Mouse (Mus musculus) kidney, adult 2 months (tissue): ENCODE data around the gene Cnot1.

Experiments used
- CTCF ChIP-seq: fragments of 200-500 bp; conservative IDR thresholded peaks from 2 replicates; pipeline ENCODE4 v1.5.1; 2011; ENCODE audit warnings: low read depth, mild to moderate bottlenecking, control low read depth, low read length, moderate library complexity, mixed read lengths; ENCODE audit not compliant: insufficient read depth, insufficient read length
- POLR2A ChIP-seq: fragments of 200-500 bp; IDR thresholded peaks from one replicate; pipeline ENCODE4 v1.6.1; 2011; ENCODE audit warnings: low read depth, low read length, control low read depth

- TF ChIP-seq POLR2A, result no peak
- TF ChIP-seq CTCF, result no peak
Measured at GRCm38 (mm10) chr8:95671861-95672260, 135.4 kb downstream of the Cnot1 start.
